Mouse (Mus musculus) bone marrow, adult 2 months (tissue): ENCODE measurements around the gene Cnot2. TPM values are rescaled to one million over a fixed set of nuclear protein-coding genes. Genes with fewer than 3 reads are reported as not detected.
"Not testable (repeated sequence)": the region's sequence is repeated elsewhere in the genome, so short reads cannot be mapped to it uniquely, and the experiment has no call there.

Experiments used
- H3K27ac ChIP-seq: fragments of 200-500 bp; 2 replicates; pipeline ENCODE4 v1.5.1; 2012; ENCODE audit warnings: low read depth, mild to moderate bottlenecking, control low read depth, inconsistent platforms, low read length; ENCODE audit not compliant: control insufficient read depth, poor library complexity, insufficient read depth
- H3K4me1 ChIP-seq: fragments of 200-500 bp; 2 replicates; pipeline ENCODE4 v1.6.1; 2011; ENCODE audit warnings: low read length; ENCODE audit not compliant: control insufficient read depth, insufficient read depth
- H3K4me3 ChIP-seq: fragments of 200-500 bp; replicated peaks from 2 replicates; pipeline ENCODE3; 2011; ENCODE audit warnings: mild to moderate bottlenecking, low read depth, low read length, control low read depth; ENCODE audit not compliant: control insufficient read depth
- CTCF ChIP-seq: fragments of 200-500 bp; IDR thresholded peaks from 2 replicates; pipeline ENCODE4 v1.5.1; 2011; ENCODE audit warnings: low read length, control low read depth; ENCODE audit not compliant: control insufficient read depth, insufficient read depth
- POLR2A ChIP-seq: fragments of 200-500 bp; IDR thresholded peaks from 2 replicates; pipeline ENCODE4 v1.6.1; 2011; ENCODE audit warnings: low read depth, mild to moderate bottlenecking, control low read depth, low read length, borderline replicate concordance; ENCODE audit not compliant: control insufficient read depth
- WGBS: fragments of 180-500 bp; shearing (Covaris S2); methylation state at CpG from one replicate; pipeline ENCODE4 v1.1.7; 2018; 5-methylcytosine and 5-hydroxymethylcytosine counted together
- polyA plus RNA-seq: library from polyadenylated mRNA; stranded (reverse); fragments of >200 nt; gene quantifications from 2 replicates; pipeline ENCODE4 v1.2.4, GENCODE M21; 2011; ENCODE audit warnings: low replicate concordance; ENCODE audit not compliant: missing spikeins, insufficient read depth, insufficient read length

The Cnot2 gene
- polyA plus RNA-seq, 1 experiment, result 40.5 TPM

- WGBS, result 41% methylated on average over 7 of the region's 7 CpGs
- Histone ChIP-seq H3K4me1 (peaks cover 1% of the 10 kb centered on the region; the same call in 1 of the 2 replicates), H3K4me3 (no peak overlapping the region), H3K27ac (no peak overlapping the region)
- no peak for TF ChIP-seq POLR2A
- TF ChIP-seq CTCF, result no peak
Measured at GRCm38 (mm10) chr10:116567491-116568405, 13.6 kb downstream of the Cnot2 start.

GRCm38 (mm10) chr10:116566492-116566891, 14.8 kb downstream of the Cnot2 start:
- H3K27ac ChIP-seq, H3K4me1 ChIP-seq, H3K4me3 ChIP-seq: not testable (repeated sequence)
- 82% methylated on average over 4 of the region's 4 CpGs for WGBS

GRCm38 (mm10) chr10:116564828-116565602, 16.3 kb downstream of the Cnot2 start:
- no peak overlapping the region for H3K27ac ChIP-seq
- no peak for TF ChIP-seq POLR2A
- no peak for TF ChIP-seq CTCF
- no peak overlapping the region for H3K4me3 ChIP-seq
- H3K4me1 ChIP-seq, result peaks cover 3% of the 10 kb centered on the region; the same call in 1 of the 2 replicates
- 66% methylated on average over 14 of the region's 14 CpGs for WGBS

GRCm38 (mm10) chr10:116562731-116563480, 18.4 kb downstream of the Cnot2 start:
- Histone ChIP-seq H3K4me1 (peaks cover 4% of the 10 kb centered on the region), H3K27ac (no peak overlapping the region; the same call in 1 of the 2 replicates), H3K4me3 (no peak overlapping the region)
- TF ChIP-seq POLR2A (no peak), CTCF (no peak)
- WGBS, result 69% methylated on average over 4 of the region's 4 CpGs

- peak overlapping the region; percentile 54; the same call in 1 of the 2 replicates for H3K27ac ChIP-seq
- no peak overlapping the region for H3K4me3 ChIP-seq
- 38% methylated on average over 4 of the region's 4 CpGs for WGBS
- TF ChIP-seq POLR2A, result no peak
- no peak for TF ChIP-seq CTCF
- H3K4me1 ChIP-seq, result peaks cover 4% of the 10 kb centered on the region
Measured at GRCm38 (mm10) chr10:116562210-116562609, 19.1 kb downstream of the Cnot2 start.

- Histone ChIP-seq H3K4me1 (peaks cover 4% of the 10 kb centered on the region), H3K4me3 (no peak overlapping the region), H3K27ac (no peak overlapping the region)
- TF ChIP-seq POLR2A (no peak), CTCF (no peak)
- 28% methylated on average over 1 of the region's 1 CpGs for WGBS
Measured at GRCm38 (mm10) chr10:116559171-116559570, 22.1 kb downstream of the Cnot2 start.

- Histone ChIP-seq H3K4me1 (peaks cover 4% of the 10 kb centered on the region), H3K4me3 (no peak overlapping the region), H3K27ac (no peak overlapping the region)
- WGBS, result 91% methylated on average over 1 of the region's 1 CpGs
- no peak for TF ChIP-seq CTCF
- no peak for TF ChIP-seq POLR2A
Measured at GRCm38 (mm10) chr10:116557166-116557565, 24.1 kb downstream of the Cnot2 start.

GRCm38 (mm10) chr10:116554434-116554833, 26.9 kb downstream of the Cnot2 start:
- no peak overlapping the region for H3K27ac ChIP-seq

GRCm38 (mm10) chr10:116547958-116548357, 33.4 kb downstream of the Cnot2 start:
- H3K27ac ChIP-seq, result no peak overlapping the region
- WGBS, result 50% methylated on average over 4 of the region's 4 CpGs
- TF ChIP-seq CTCF (no peak), POLR2A (no peak)
- H3K4me1 ChIP-seq, result no peaks in the 10 kb centered on the region
- H3K4me3 ChIP-seq, result no peak overlapping the region

More at GRCm38 (mm10) chr10:116554434-116554833, 26.9 kb downstream of the Cnot2 start:
- Histone ChIP-seq H3K4me1 (peaks cover 1% of the 10 kb centered on the region; the same call in 1 of the 2 replicates), H3K4me3 (no peak overlapping the region)
- TF ChIP-seq CTCF, result no peak
- WGBS, result 56% methylated on average over 2 of the region's 2 CpGs
